Mouse (Mus musculus) liver (tissue): Measurements from ENCODE around the gene Ctdsp2.

ENCODE experiments used
- DNase-seq: peaks from one replicate; pipeline ENCODE4 v3.0.0-alpha.2; 2020; ENCODE audit warnings: mixed read lengths

The Ctdsp2 gene

DNA sequence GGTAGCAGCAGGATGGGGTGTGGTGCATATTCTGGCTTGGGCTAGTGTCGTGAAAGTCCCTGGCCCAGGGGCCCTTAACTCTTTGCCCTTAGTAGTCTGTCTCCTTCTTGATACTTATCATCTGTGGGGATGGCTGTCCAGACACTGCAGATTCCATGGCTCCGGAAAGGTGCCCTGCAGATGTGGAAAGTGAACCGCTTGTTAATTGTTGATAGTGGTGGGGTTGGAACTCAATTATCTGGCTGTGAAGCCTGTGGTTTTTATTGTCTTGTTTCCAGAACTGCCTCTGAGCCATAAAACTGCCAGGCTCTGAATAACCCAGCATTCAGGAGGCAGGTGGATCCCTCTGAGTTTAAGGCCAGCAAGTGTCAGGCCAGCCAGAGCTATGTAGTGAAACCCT lies 13.2 kb downstream of the Ctdsp2 start:
- no peak for DNase-seq

DNA sequence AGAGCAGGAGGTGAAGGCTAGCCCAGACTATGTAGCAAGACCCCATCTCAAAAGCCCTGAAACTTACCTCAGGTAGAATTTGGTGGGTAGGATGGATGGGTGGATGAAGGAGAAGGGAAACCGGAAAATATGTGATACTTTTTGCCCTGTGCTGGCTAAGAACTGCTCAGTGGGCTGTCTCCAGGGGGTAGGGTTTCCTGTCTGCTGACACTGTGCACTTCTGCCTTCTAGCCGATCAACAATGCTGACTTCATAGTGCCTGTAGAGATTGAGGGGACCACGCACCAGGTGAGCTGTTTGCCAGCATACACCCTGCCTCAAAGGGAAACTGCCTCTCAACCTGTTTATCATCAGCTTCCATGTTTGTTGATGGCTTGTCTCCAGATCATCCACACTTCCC lies 15.1 kb downstream of the Ctdsp2 start:
- DNase-seq: no peak

DNA sequence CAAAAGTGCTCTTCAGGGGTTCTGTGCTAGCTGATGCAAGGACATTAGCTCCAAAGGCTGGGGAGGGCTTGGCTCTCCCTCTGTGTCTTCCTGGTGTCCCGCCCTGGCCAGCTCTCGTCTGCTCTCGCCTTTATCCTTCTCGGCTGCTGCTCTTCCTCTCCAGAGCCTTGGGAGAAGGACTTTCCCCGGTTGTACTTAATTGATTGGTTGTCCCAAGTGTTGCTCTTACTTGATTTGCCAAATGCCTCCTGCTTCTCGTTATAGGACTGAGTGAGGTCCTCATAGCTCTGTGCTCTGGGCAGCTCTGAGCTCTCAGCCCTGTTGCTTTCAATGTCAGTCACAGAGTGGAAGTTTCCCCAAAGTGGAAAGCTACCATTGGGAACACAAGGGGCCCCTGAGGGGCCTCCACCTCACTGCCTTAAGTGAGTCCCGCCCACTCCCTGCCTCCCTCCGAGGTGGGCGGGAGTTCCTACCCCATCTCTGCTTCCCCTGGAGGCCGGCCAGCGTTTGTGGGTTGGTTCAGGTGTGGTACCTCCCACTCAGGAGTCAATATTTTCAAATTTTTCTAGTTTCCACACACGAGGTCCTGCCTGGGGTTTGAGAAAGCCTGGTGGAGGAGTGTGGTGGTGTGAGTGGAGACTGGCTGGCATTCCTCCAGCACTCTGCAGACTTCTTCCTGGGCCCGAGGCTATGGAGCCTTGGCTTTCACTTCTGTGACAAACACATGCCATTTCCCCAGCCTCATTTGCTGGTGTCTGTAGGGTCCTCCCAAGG lies 19.0 kb downstream of the Ctdsp2 start:
- DNase-seq: no peak

DNA sequence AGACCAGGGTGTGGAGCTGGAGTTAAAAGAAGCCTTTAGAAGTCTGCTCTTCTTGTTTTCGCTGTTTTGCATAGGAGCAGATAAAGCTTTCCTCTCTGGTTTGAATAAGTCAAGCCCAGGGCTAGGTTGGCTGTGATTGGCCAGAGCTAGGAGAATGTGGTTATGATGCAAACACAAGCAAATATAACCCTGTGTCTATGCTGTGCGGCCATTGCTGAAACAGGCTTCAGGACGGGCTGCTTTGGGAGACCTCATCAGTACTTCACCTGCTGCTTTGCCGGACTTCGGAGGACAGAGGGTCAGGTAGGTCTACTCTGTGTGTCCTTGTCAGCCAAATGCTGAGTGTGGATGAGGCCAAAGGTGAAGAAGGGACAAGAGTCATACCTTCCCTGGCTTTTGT lies 22.0 kb downstream of the Ctdsp2 start, which contains the start of gene Avil:
TSS of gene Avil (plus strand) at position 181 of the 400 bp plus-strand sequence.
- no peak for DNase-seq

DNA sequence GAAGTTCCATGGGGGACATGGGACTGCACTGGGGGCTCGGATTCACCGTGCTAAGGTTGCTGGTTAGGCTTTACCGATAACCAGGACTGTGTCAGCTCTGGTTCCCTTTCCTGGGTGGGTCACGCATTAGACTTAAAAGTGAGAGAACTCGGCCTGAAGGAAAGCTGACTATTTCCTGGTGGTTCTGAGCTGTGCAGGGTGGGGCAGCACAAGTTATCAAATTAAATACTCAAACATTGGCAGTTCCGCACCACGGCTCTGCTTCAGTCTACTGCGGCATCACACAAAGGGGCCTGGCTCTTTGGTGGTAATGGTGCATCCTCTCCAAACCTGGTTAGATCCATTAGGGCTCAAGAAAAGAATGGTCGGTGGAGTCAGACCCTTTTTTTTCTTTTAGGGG lies 22.8 kb downstream of the Ctdsp2 start:
- no peak for DNase-seq

DNA sequence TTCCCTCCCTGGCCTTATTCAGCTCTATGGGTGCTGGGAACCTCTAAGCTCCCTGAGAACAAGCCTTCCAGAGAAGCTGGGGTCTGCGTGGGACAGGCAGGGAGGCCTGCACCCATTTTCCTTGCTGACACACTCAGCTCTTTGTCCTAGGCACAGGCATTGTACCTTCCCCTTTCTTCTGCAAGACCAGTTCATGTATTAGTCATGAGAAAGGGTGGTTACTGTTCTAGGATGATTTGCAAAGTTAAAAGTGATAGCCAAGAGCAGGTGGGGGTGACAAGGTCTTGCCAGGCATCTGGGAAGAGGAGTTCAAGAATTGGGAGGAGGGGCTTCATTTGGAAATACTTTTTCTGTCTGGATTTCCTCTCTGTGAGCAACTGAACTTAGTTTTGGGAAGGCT lies 23.5 kb downstream of the Ctdsp2 start:
- no peak for DNase-seq

DNA sequence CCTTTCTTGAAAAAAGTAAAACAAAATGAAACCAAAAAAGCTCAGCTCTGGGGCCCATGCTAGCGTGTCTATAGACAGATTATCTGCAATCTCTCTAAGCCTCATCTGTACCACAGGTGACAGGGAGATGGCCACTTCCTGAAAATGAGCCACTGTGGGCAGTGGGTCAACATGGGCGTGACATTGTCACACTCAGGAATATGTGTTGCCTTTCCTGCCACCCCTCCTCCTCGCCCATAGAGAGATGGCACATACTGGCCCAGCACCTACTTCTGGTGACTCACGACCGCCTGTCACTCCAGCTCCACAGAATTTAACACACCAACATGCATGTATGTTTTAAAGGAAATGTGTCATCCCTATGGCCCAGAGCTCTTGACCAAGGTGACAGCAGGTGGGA lies 24.2 kb downstream of the Ctdsp2 start:
- no peak for DNase-seq

DNA sequence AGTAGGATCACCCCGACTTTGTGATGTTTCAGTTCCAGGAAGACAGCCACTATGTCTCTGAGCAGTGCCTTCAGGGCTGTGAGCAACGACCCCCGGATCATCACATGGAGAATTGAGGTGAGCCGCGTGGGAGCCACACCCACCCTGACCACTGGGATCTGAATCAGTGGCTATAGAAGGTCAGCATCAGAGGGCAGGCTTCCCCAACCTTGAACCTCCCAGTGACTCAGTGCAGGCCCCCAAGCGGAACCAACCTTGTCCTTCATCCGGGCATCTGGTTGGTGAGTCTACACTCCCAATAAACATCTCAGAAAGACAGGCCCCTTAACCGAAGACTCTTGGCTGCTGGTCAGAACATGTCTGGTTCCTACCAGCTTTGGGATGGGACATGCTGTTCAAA lies 24.8 kb downstream of the Ctdsp2 start:
- DNase-seq: no peak

DNA sequence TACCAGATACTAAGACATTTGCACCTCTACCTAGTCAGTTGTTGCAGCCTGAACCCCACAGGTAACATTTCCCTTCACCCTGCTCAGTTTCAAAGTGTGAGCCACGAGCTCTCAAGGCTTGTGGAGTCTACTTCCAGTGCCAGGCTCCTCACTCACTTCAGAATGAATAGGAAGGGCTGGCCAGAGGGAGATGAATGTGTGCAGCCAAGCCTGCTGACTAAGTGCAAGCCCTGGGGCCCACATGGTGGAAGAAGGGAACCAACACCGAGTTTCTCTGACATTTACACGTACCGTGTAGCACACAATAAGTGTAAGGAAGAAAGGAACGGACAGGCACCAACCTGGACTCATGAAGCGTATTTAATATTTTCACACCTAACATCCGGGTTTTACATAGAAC lies 25.3 kb downstream of the Ctdsp2 start:
- DNase-seq: no peak

DNA sequence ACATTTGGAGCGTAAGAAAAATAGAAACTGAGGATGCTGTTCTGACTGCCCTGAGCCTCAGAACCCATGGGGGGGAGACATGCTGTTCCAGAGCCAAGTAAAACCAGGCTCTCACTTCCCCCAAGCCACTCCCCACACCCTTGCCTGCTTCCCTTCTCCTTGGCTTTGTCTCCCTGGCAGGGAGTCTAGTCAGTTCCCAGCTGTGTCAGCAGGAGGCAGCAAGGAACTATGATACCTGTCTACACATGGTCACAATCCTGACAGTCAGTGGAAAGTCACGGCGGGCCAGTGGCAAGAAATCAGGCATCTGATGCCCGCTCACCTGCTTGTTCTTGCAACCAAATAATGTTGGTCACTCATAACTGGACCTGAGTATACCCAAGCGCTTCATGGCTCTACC lies 38.0 kb downstream of the Ctdsp2 start:
- no peak for DNase-seq

DNA sequence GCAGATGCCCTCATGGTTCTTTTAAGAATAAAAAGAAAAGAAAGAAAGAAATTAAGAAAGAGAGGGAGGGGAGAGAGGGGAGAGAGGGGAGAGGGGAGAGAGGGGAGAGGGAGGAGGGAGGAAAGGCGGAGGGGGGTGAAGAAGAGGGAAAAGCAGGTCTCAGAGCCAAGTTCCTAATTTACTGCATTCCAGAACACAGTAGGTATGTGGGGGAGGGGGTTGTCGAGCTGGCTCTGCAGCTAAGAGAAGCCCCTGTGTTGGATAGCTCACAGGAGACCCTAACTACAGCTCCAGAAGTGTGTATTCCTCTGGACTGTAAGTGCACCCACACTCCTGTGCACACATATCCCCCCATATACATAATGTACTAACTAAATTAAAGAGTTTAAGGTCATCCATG lies 38.6 kb downstream of the Ctdsp2 start:
- DNase-seq: no peak

DNA sequence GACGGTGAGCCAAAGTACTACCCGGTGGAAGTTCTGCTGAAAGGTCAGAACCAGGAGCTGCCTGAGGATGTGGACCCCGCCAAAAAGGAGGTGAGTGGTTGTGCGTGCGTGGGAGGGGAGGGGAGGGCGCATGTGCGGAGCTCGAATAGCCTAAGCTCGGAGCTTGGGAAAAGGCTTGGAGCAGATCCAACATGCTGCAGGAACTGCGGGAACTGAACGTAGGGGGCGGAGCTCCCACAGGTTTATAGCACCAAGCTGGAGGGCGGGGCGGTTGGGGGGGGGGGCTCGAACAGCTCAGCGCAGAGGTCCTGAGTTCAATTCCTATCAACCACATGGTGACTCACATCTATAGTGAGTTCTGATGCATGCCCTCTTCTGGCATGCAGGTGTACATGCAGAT lies 39.9 kb downstream of the Ctdsp2 start:
- no peak for DNase-seq

DNA sequence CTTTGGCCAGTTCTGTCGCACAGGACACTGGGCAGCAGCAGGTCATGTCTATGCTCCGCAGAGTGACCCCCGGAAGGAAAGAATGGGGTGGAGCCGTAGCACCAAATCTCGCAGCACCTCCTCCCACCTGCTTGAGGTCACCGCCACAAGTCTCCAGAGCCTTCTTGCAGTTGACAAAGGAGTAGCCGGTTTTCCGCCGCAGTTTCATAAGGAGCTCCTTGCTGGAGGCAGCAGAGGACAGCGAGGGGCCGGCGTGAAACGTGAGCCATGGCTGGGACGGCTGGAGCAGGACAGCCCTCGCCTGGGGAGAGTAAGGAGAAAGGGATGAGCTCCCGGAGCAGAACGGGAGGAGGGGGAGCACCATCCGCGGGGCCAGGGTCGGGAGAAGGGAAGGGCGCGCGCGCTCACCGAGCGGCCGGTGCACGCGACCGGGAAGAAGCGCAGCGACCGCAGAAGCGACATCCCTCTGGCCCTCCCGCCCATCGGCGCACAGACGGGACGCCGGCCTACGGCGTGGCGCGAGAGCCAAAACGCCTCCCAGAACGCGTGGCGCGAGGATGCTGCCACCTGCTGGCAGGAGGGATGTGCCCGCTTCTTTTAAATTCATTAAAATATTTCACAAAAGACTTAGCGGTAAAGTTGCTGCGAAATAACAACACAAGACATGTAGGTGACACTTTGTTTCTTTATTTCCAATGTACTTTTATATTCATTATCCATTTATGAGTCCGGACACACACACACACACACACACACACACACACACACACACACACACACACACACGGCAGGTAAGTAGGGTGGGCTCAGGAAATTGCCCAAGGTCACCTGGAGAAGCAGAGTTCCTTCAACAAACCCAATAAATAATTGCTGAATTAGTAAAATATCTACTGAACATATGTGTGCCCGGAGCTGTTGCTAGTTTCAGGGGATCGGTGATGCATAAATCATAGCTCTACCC lies 52.1 kb downstream of the Ctdsp2 start, which contains the start of gene Tsfm:
TSS of gene Tsfm (minus strand) at position 505 of the 961 bp plus-strand sequence.
- DNase-seq: peak; percentile 93

DNA sequence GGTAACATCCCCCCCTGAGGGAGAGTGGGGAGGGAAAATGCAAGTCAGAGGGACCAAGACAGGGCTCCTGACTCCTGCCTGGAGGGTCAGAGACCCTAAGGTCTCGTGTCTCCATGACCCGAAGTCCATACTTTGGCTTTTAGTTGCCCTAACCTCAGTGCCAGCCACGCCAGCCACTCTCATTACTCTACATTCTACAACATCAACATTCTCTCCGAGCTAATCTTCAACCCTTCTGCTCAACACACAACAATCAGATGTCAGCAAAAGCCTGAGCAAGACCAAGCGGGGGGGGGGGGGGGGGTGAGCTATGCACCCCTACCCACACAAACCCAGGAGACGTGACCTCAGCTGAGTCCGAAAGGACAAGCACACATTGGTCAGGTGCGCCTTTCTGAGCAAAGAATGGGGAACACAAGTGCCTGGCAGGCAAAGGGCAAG lies 54.8 kb downstream of the Ctdsp2 start:
- DNase-seq: no peak

DNA sequence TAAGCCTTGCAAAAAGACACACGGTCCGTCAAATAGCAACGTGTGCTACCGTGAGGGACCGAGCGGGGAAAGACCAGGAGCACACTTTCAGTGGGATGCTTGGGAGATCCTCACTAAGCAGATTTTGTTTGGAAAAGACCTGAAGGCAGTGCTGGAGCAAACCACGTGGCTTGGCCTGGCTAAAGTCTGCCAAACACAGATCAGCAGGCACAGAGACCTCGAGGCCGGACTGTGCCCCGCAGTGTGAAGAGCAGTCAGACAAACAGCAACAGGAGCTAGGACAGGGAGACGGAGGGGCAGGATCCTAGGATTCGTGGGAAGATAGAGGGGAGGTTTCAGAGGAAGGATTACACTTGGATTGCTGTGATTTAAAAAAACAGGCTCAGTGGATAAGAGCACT lies 57.8 kb downstream of the Ctdsp2 start:
- no peak for DNase-seq

DNA sequence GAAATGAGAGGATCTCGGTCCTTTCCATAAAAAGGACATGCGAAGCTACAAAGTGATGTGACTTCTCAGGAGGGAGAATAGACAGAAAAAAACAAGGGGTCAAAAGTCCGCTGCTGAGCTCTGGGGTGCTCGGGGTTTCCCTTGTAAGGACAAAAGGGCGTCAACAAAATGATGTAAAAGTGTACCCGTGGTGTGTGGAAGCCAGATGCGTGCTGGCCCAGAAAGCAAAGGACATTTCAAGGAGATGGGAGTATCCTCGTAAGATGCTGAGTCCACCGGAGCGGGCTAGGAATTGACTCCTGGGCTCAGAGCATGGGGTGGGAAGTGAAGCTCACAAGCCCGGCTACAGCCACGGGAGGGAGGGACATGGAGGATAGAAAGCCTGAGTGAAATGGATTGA lies 59.1 kb downstream of the Ctdsp2 start:
- no peak for DNase-seq

DNA sequence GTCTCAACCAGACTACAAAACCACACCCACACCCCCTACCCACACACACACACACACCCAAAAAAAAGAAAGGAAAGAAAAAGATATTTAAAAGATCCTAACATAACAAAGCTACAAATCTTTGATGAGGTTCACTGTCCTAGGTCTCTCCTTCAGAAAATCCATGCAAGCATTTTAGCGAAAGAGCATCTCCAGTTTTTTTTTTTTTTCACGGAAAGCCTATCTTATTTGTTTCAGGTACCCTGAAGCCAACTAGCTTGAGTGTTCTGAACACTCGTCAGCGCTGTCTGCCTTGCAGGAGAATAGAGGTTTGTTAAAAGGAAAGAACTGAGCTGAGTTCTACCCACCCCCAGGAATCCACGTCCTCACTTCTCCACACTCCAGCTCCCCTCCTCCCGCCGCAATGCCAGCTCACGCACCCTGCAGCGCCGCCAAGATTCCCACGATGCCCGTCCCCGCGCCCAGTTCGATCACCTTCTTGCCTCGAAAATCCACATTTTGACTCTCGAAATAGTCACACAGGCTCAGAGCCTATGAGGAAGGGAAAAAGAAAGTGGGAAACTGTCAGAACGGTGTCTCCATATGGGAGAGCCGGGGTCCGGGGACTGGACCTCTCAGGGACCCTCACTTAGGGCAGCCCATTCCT lies 62.2 kb downstream of the Ctdsp2 start:
- DNase-seq: no peak

DNA sequence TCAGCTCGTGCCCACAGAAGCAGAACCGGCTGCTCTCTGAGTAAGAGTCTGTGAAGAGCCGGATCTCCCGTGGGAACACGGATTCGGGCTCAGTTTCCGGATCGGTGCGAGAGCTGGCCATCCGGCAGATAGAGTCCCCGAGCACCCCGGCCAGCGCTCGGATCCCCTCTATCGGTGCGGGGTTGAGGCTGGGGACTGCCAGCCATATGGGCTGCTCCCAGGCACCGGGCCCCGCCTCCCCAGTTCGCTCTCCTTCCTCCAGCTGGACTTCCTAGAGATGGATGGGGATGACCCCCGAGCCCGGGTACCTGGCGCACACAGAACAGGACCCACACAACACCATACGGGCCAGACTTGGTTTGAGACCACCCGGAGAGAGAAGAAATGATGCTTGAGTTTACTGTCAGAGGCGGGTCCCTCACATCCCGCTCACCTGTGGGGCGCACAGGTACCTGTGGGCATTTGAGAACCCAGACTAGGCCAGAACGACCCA lies 62.8 kb downstream of the Ctdsp2 start, which contains the start of the genes Mettl1 and Eef1akmt3:
TSS of gene Mettl1 (plus strand) at position 141 of the 493 bp plus-strand sequence.
TSS of gene Eef1akmt3 (minus strand) at position 240 of the 493 bp plus-strand sequence.
- DNase-seq: peak; percentile 34

DNA sequence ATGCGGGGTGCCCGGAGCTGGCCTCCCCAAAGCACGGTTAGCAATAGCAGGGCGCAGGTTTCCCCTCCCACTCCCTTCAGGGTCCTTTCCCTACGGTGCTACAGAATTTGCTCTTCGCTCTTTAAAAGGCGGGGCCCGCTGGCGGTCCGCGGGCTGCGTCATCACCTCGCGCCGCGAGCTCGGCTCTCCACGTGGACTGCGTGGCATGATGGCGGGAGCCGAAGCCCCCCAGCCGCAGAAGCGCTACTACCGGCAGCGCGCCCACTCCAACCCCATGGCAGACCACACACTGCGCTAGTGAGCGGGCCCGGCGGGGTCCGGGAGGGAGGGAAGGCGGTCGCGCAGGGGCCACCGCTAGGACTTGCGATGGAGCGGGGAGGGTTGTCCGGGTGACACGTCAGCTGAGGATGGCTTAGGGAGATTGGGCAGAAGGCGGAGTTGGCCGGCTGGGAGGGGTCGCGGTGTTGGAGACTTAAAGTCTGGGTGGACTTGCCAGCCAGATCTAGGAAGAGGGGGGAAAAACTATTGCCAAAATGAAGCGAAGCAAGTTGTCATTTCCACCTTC lies 63.3 kb downstream of the Ctdsp2 start:
- peak; percentile 84 for DNase-seq

DNA sequence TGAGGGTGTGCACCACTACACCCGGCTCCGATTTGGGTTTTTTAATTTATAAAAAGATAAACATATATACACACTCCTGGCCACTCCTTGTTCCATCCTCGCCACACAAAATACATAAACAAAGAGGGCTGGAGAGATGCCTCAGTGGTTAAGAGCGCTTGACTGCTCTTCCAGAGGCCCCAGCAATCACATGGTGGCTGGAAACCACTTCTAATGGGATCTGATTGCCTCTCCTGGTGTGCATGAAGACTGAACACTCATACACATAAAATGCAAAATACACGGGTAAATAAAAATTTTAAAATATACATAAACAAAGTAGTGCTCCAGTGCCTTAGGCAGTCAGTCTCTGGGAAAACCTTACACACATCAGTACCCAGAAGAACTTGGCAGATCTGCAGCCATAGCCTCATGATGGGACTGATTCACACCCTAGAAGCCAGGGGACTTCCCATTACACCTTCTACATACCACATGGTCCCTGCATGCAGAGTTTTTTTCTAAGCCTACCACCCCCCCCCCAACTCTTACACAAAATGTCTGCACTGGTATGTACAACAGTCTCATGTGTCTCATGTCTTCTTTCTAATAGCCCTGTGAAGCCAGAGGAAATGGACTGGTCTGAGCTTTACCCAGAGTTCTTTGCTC lies 64.1 kb downstream of the Ctdsp2 start:
- no peak for DNase-seq

DNA sequence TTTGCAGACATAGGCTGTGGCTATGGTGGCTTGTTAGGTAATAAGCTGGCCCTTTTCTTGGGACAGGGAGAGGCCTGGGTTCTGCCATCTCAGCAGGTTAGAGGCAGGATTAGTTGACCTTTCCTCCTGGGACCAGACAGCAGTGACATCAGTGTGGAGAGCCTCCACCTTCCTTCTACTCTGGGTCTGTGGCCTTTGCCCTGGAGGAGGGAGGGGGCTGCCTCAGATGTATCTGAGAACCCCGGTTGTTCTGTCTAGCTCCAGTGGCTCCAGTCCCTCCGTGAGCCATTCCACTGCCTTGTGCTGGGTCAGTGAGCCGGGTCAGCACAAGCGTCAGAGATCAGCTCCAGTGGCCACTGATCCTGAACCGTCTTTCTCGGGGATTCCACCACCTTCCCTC lies 64.7 kb downstream of the Ctdsp2 start:
- no peak for DNase-seq

DNA sequence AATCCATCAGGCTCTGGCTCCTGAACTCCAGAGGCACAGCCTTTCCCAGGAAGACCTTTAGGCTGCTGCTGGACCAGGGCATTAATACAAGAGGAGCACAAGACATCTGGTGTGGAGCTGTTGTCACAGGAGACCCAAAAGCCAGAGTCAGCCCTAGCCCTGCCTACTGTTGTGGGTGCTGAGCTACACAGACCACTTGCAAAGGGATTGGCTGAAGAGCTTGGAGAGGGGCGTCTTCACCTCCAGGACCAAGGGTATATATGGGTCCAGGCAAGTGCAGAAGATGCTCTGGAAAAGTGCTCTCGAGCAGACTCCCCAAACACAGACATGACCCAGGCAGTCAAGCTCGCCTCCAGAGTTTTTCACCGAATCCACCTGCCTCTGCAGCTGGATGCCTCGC lies 69.4 kb downstream of the Ctdsp2 start, which contains the start of gene Cyp27b1:
TSS of gene Cyp27b1 (plus strand) at position 297 of the 400 bp plus-strand sequence.
- no peak for DNase-seq
